Mouse (Mus musculus) testis, postnatal 10 days (tissue): Measurements from ENCODE around the gene Ank3.

Source experiments
- DNase-seq: peaks from one replicate; pipeline ENCODE4 v3.0.0; 2021; ENCODE audit warnings: low spot score

The Ank3 gene

GRCm38 (mm10) chr10:69930503-69930902 is 531.9 kb downstream of the Ank3 start:
- no peak for DNase-seq

GRCm38 (mm10) chr10:69936443-69937067 is 538.0 kb downstream of the Ank3 start:
- DNase-seq: no peak

GRCm38 (mm10) chr10:69937291-69937921 is 538.8 kb downstream of the Ank3 start:
- no peak for DNase-seq

GRCm38 (mm10) chr10:69939144-69939543 is 540.6 kb downstream of the Ank3 start:
- no peak for DNase-seq

- no peak for DNase-seq
Measured at GRCm38 (mm10) chr10:69939966-69940365, 541.4 kb downstream of the Ank3 start.

- no peak for DNase-seq
Measured at GRCm38 (mm10) chr10:69941001-69941400, 542.4 kb downstream of the Ank3 start.

GRCm38 (mm10) chr10:69944845-69945244 is 546.3 kb downstream of the Ank3 start:
- DNase-seq: no peak

- no peak for DNase-seq
Measured at GRCm38 (mm10) chr10:69945870-69946269, 547.3 kb downstream of the Ank3 start.

GRCm38 (mm10) chr10:69946271-69946670 is 547.7 kb downstream of the Ank3 start:
- no peak for DNase-seq

GRCm38 (mm10) chr10:69947093-69947492 is 548.5 kb downstream of the Ank3 start:
- no peak for DNase-seq

GRCm38 (mm10) chr10:69950236-69950918 is 551.8 kb downstream of the Ank3 start:
- DNase-seq: no peak

GRCm38 (mm10) chr10:69950919-69951236 is 552.3 kb downstream of the Ank3 start:
- no peak for DNase-seq

- DNase-seq: no peak
Measured at GRCm38 (mm10) chr10:69951426-69951825, 552.9 kb downstream of the Ank3 start.

- DNase-seq: no peak
Measured at GRCm38 (mm10) chr10:69952316-69952715, 553.7 kb downstream of the Ank3 start.

GRCm38 (mm10) chr10:69954657-69955267 is 556.2 kb downstream of the Ank3 start:
- DNase-seq: no peak

GRCm38 (mm10) chr10:69962226-69962625 is 563.7 kb downstream of the Ank3 start:
- no peak for DNase-seq

- no peak for DNase-seq
Measured at GRCm38 (mm10) chr10:69962976-69963375, 564.4 kb downstream of the Ank3 start.

GRCm38 (mm10) chr10:69964611-69965010 is 566.0 kb downstream of the Ank3 start:
- DNase-seq: peak; percentile 75

- no peak for DNase-seq
Measured at GRCm38 (mm10) chr10:69965085-69965484, 566.5 kb downstream of the Ank3 start.

GRCm38 (mm10) chr10:69967994-69968393 is 569.4 kb downstream of the Ank3 start:
- DNase-seq: no peak

GRCm38 (mm10) chr10:69979636-69980035 is 581.1 kb downstream of the Ank3 start:
- DNase-seq: no peak

- DNase-seq: no peak
Measured at GRCm38 (mm10) chr10:69981386-69982097, 583.0 kb downstream of the Ank3 start.
